Mouse (Mus musculus) MN1 (cell line): Measurements from ENCODE around the gene Tnfsf12.

Experiments used
- DNase-seq: peaks from one replicate; pipeline ENCODE4 v3.0.0-alpha.2; 2016; ENCODE audit warnings: low spot score

Gene Tnfsf12

DNA sequence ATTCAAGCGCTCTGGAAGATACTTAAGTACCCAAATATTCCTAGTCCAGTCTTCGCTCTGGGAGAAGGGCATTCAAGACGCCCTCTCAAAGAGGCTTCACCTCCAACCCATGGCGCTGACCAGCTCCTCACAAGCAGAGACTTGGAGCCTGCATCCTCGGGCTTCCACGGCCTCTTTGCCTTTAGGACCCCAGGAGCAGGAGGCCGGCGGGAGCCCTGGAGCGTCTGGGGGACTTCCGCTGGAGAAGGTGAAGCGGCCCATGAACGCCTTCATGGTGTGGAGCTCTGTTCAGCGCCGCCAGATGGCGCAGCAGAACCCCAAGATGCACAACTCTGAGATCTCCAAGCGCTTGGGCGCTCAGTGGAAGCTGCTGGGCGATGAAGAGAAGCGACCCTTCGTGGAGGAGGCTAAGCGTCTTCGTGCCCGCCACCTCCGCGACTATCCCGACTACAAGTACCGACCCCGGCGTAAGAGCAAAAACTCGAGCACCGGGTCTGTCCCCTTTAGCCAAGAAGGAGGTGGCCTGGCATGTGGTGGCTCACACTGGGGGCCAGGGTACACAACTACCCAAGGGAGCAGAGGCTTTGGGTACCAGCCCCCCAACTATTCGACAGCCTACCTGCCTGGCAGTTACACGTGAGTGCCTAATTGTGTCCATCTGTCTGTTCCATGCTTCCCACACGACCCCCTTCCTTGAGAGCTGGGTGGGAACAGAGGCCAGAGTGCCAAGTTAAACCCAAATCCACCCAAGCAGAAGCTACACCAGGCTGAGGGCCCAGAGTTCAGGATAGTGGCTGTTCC is 40.2 kb downstream of the Tnfsf12 start, which contains the start of gene Sox15:
Sox15 (plus strand) TSS at position 51 of the 801 bp plus-strand sequence.
- DNase-seq = no peak

DNA sequence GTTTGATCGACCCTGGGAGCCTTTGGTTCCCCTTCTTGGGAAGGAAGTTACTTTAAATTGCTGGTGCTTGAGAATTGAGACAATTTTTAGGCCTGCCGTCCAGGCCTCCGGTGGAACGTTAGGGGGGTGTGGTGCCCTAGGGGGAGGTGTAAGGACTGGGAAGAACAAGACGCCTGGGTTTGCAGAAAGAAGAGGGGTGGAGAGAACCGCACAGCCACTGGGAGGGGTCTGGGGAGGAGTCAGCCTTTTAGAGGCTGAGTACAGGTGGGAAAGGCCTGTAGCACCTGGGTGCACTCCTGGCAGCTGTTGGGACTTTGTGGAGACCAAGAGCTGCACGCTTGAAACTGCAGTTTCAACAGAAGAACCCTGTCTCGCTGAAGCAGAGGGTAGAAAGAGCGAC is 40.9 kb downstream of the Tnfsf12 start:
- DNase-seq = no peak

- peak; percentile 70 for DNase-seq
These were observed 42.2 kb downstream of the Tnfsf12 start for GRCm38 (mm10) chr11:69653399-69653798.

DNA sequence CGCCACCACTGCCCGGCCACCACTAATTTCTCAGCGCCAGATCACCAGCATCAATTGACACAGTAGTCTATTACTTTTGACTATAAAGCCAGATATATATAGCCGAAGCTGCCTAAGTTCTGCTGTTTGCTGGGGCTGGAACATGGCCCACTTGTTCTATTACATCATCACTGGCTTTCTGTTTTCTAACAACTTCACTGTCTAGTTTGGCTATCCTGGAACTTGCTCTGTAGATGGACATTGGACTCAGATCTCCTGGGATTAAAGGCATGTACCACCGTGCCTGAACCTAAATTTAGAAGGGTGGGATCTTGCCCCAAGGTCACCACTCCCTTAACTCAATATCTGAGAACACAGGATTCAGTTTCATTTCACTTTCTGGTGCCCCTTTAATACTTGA is 49.8 kb downstream of the Tnfsf12 start:
- no peak for DNase-seq
